Mouse (Mus musculus) spleen, postnatal 14 days (tissue): ENCODE results near the gene Slc6a6.
A peak's percentile ranks its signal among the peaks of the same experiment; 100 is the strongest.

Experiments used
- DNase-seq, 2 experiments: peaks; one replicate each; pipeline ENCODE4 v3.0.0; 2021 to 2022; ENCODE audit warnings: low spot score in 2 of 2

The Slc6a6 gene

DNA sequence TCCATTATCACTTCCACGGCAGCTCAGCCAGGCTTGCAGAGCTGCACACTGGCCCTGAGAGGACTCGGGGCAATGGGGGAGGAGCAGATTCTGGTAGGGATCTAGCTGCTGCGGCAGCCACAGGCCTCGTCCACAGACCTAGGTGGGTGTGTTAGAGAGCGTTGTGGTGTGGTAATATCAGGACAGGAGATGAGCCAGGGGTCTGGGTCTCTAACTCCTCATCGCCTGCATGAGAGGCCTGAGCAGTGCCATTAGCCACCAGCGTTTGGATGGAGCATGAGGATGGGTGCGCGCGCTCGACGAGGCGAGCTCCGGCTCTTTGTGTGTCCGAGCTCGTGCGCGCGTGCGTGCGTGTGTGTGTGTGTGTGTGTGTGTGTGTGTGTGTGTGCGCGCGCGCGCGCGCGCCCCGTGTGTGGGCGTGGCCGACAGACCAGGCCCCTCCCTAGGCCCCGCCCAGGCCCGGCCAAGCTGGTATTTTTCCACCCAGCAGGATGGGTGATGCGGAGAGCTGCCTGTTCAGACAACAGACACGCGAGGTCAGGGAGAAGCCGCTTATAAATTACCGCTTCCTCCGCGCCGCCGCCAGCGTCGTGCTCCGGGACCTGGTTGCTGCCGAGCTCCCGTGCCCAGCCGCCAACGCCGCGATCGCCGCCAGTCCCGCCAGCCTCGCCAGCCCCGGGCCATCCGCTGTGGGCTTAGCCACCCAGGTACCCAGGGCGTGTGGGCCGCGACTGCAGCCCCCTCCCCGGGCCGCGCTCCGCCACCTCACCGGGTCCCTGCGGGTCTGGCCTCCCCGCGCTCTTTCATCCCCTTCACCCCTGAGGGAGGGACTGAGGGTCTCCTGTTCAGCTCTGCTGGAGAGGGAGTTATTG is at the start of gene Slc6a6:
Gene Slc6a6, plus strand, starts transcription at position 452 of the 872 bp plus-strand sequence.
- peak; percentile 81 to 83 for DNase-seq

DNA sequence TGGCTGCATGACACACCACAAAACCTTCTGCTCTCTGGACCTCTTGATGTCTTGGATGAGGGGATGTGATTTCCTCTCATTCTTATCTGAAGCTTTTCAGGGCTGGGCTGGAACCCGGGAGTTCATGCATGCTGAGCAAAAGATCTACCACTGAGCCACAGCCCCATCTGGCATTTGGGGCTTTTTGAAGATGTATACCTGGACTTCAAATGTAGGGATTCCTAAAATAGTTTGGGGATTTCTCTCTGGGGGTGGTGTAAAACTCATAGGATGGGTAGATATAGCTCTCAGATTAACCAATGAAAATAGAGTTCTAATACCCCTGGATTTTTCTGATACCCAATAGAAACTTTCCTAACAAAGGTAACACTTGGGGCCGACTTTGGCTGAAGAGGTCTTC is 49.4 kb upstream of the Slc6a6 start:
- DNase-seq: no peak

DNA sequence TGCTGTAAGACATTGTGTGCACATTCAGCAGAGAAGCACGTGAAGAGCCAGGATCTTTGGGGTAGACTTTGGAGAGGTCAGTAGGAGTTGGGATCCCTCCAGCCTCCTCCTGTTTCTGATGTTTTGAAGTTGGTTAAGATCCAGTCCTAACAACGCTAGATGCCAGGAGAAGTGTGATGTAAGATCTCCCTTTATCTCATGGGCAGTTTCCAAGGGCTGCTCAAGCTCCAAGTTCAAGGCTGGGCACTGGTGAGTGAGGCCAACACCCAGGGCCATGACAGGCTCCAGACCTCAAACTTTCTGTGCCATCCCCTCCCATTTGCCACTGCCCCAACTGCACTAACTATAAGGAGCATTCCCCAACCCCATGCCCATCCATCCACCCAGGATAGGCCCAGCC is 49.0 kb upstream of the Slc6a6 start:
- DNase-seq: no peak

DNA sequence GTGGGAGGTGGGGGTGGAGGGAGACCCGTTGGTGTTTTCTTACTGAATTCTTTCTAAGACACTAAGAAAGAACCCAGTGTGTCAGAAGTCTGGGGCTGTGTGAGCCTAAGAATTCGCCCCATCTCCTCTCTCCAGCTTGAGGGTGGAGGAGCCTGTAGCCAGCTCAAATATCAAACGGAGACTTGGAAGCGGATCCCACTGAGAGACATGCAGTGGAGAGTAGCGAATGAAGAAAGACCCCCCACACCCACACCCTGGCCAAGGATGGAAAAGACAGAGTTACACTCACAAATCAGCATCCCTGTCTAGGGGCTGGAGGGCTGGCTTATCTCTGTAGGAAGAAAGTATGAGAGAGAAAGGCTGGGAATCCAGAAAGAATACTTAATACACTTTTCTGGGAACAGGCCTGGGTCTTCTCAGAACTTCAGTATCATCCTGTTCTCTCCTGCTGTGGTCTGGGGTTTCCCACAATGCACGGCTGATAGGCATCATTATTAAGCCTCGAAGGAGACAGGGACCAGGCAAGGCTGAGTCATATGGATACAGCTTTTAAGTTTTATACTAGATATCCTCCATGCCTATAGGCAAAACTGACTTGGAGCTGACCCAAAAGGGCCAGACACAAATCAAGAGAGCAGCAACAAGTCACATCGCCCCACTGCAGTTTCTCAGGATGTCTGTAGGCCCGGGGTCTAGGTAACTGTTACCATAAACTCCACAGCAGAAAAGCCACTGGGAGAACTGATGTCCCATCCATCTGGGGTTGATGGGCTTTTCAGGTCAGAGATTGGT is 45.5 kb upstream of the Slc6a6 start:
- no peak for DNase-seq

DNA sequence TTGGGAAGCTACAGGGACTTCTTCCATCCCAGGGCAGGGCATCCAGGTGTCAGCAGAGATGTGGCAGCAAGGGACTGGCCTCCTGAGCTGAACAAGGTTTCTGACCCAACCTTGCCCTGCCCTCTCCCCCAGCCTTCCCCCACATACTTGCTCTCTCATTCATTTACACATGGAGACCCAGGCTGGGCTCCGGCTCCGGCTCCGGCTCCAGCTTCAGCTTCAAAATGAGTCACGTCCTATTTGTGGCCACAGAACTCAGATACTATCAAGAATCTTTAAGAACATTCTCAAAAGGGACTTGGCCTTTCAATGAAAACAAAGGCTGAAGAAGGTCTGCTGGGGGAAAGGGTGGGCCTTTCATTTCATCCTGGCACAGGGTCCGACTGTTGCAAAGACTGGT is 40.8 kb upstream of the Slc6a6 start:
- DNase-seq: no peak

DNA sequence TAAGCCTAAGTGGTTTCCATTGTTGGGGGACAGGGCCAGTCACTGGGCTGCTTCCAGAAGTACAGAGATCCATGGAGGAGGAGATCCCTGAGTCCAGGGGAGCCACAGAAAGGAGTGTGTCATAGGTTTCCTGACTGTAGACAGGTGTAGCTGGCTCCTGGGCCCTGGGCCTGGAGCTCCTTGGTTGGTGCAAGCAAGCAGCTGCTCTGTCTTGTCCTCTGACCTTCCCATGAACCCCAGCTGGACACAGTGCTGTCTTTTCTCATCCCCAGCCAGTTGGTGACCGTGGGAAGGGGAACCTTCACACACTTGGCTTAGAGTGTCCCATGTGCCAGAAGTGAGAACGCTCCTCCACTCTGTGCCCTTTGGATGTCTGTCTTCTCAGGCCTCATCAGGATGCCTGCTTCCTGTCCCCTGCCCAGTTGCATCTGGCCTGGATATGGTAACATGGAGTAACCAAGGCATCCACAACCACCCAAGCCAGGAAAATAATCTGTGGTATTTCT is 40.4 kb upstream of the Slc6a6 start:
- no peak for DNase-seq

DNA sequence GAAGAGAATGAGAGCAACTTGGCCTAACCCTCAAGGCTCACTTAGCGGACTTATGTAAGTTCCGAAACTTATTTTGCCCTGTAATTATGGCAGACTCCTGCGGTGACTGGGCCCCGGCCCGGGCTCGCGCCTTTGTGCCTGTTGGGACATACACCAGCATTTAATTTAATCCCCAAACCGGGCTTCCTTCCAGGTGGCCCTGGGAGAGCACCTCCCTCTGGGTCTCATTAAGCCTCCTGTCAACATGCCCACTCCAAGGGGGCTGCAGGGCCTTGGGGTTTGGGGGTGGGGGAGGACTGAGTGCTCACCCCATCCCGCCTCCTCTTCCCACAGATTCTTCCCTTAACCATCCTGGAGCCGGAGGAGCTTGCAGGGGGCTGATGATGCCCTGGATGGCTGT is 37.8 kb upstream of the Slc6a6 start:
- no peak for DNase-seq

DNA sequence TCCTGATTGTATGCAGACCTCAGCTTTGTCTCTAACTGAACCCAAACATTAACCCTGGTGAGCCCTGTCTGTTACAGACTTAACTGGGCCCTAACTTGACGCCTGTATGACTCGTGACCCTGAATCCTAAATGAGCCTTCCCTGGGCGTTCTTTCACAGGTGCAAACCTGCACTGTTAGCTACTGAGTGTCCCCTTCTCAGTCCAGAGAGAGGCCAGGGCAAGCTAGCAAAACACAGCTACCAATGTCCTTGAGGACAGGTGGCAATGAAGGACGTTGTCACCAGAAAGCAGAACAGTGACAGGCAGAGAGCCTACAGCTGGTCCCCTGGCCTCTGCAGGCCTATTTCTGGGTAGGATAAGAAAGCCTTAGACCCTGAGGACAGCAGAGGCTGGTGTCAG is 37.0 kb upstream of the Slc6a6 start:
- no peak for DNase-seq

DNA sequence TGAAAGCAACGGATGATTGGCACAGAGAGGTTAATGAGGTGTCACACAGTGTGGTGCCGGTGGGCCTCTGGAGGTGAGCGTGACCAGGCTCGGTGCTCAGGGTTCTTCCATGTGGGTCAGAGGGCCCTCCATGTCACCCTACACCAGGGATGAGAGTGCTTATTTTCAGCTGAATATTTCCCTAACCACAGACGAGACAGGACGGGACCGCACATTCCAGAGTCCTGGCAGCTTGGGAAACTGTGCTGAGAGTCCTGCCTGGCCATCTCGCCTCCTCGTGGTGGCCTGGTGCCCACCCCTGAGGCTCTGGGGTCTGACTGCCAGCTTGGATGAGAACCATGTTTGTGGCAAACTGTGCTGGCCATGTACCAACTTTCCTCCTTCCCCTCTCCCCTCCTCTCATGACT is 36.5 kb upstream of the Slc6a6 start:
- DNase-seq: no peak

DNA sequence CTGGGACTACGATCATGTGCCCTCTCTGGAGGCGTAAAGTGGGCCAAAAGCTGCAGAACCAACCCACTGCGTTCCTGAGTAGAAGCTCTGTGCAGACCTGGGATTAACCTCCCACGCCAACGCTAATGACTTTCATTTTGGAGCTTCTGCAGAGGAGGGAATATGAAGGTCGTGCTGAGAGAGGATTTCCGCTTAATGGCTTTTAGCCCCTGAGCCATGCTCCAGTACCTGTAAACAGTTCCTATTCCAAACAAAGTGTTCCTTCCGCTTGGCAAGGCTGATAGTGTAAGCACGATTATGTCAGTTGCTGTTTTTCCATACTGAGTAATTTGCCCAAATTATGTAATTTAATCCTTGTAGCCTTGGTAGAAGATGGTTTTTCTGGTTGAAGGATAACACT is 33.6 kb upstream of the Slc6a6 start:
- no peak for DNase-seq

DNA sequence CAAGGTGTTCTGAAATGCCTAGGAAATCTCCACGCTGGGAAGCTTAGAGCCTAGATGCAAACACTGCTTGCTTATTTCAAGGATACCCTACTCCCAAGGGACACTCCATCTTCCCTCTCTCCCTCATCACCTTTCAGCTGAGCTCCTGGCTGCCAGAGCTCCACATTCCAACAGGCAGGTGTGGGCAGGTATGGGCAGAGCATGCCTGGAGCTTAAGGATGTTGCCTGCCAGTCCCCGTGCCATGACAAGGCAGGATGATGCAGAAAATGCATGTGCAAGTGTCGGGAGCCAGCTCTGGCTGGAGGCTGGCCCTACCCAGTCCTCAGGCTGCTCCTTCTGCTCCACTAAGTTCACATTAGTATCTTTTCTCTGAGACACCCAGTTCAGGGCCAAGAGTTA is 31.6 kb upstream of the Slc6a6 start:
- no peak for DNase-seq

DNA sequence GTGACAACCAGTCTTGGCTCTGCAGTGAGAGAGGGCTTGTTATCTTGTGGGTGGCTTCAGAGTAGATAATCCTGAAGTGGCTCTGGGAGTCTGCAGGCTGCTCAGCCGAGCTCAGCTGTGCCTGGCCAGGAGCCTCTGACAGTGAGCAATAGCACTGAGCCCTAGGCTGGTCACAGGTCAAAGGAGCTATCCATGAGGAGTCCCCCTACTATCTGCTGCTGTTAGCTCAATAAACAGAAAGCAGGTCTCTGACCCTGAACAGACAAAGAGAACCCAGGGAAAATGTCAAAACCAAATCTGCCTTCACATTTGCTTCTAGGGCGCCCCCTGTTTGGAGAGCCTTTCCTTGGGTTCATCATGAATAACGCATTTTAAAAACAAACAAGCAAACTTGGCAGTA is 28.6 kb upstream of the Slc6a6 start:
- no peak for DNase-seq

DNA sequence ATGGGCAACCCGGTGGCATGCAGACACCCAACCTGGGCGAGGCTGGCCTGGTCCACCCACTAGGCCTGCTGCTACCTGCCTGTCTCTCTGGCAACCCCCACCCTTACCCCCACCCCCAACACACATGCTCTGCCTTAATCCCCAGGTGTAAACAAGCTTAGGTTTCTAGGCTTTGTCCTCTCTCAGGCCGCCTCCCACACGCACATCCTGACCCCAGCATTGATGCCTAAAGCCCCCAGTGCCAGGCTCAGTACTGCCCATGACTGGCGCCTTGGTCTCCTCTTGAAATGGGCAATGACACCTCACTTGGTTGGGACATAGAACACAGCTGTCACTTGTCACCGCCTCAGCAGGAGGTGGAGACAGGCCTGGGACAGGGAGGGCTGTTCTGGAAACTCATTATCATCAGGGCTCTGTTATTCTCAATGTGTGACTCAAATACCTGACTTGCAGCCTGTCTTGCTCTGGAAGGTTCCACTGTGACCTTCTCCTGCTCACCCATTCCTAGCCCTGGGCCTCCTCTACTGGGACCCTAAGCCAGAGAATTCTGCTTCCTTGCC is 27.9 kb upstream of the Slc6a6 start:
- DNase-seq: no peak

DNA sequence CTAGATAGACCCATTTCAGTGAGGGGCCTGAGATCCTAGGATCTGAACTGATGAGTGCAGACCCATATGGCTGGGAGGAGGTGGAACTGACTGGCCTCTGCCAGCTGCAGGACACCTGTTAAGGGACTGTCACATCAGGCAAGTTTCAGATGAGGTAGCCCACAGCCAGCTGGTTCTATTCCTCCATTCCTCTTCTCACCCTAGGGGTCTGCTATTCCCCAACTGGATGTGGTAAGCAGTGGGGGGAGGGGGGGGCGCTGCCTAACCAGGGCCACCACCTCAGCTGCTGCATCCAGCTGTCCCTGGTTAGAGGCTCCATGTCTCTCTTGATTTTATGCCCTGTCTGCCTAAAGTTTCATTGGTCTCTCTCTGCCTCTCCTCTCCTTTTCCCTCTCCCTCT is 25.6 kb upstream of the Slc6a6 start:
- no peak for DNase-seq

DNA sequence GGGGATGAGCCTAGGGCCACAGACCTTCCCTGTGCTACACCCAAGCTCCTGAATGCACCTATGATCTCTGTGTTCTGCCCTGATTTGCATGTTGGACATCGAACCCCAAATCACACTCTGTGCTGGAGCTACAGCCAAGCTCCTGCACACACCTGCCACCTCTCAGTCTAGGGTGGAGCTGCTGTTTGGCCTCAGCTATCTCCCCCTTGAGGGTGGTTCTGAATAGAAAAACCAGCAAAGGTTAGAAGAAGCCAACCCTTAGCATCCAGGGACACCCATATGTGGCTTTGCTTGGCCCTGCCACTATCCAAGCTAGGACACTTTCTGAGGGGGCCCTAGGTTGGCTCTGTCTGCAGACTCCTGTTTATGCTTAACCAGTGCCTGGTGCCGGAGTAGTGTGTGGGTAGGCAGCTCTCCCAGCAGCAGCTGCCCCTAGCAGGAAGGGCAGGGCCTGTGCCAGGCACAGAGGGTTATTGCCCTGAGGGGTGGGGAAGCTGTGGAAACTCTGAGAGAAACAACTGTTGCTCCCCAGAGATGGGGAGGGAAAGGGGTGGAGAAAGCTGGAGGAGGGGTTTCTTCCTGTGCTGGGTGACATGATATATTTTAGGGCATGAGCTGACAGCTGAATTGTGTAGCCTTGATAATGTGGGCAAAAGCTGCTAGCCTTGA is 23.9 kb upstream of the Slc6a6 start:
- DNase-seq: no peak

DNA sequence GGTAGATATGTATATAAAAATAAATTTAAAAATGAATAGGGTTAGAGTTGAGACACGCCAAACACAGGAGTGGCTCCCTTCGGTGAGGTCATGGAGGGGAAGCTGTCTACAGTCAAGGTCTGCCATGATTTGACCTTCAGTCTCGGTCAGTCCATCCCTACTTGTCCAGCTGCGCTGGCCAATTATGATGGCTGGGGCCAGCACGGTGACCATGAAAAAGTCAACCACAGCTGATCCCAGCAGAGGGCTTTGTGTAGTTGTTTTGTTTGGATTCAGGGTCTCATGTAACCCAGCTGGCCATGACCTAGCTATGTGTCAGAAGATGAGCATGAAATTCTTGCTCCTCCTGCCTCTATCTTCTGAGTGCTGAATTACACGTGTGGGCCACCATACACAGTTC is 21.6 kb upstream of the Slc6a6 start:
- no peak for DNase-seq

DNA sequence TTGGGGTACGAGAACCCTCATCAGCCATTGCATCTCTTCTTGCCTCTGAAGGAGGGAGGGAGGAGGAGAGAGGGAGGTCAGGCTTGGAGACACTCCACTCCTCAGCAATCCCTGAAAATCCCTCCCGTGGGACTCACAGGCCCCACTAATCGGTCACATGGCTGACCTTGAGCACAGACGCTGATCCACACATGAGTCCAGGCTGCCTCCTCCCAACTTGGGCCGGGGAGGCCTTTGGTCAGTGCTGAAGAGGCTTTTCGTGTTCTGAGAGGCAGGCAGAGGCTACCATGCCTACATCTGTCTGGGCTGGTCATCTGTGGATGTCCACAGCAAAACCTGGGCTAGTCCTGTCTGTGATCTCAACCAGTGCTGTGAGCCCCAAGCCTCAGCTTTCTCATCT is 20.2 kb upstream of the Slc6a6 start:
- no peak for DNase-seq

DNA sequence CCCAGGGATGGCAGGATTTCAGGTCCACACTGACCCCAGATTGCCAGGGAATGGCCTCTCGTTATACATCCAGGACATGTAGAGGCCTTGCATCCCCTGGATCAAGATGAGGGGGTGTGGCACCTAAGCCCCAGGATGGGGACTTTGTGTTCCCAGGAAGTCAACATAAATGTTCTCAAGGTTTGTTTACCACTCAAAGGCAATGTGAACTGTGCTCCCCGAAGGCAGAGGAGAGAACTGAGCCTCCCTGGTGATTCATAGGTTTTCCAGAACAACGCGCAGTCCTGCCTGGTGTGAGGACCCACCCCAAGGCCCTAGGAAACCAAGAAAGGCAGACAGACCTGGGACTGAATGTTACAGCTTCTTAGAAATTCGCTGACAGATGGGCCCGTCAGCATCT is 18.6 kb upstream of the Slc6a6 start:
- DNase-seq: no peak

DNA sequence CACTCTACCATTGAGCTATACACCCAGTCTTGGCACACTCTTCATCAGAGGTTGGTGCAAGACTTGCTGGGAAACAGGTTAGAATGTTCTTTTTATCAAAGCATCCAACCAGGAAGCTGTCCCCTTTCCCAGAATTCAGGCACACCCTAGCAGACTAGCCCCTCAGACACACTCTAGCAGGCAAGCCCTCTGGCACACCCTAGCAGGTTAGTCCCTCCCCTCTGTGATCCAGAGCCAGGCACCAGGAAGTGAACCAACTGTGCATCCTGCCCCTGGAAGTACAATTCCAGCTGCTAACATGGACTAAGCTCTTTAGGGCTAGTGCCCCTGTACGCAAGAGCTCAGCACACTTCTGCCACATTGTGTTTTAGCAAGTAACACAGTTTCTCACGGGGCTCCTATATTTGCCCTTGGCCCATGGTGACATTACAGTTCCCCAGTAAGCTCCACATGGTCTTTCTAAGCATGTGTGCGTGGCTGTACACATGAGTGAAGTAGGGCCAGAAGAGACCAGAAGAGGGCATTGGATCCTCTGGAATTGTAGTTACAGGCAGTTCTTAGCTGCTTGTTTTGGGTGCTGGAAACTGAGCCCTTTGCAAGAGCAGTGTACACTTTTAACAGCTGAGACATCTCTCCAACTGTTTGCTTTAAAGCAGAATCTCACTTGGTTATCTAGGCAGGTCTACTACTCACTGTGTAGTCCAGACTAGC is 17.7 kb upstream of the Slc6a6 start:
- no peak for DNase-seq

DNA sequence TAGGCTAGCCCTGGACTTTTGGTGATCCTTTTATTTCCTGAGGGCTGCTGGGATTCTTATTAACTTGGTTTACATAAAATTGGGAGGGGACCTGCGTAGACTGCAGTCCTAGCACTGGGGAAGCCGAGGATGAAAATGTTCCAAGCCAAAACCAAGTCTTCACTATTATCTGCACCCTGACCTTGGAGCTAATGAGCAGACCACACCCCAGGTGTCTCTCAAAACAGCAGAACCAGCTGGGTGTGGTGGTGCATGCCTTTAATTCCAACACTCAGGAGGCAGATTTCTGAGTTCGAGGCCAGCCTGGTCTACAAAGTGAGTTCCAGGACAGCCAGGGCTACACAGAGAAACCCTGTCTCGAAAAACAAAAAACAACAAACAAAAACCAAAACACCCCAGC is 16.7 kb upstream of the Slc6a6 start:
- no peak for DNase-seq

DNA sequence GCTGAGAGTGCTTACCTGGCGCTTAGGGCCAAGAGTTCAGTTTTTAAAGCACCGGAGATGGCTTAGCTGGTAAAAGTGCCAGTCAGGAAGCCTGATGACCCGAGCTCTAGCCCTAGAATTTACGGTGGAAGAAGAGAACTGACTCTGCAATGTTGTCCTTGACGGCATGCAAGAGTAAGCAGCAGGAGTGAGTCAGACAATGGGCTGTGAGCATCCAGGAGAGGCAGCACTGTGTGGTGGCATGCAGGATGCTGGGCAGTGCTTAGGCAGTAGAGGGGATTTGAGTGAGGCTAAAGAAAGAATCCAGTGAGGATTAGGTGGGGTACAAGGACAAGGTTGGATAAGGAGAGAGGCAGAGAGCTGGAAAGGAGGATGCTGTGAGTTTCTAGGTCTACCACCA is 15.6 kb upstream of the Slc6a6 start:
- no peak for DNase-seq
